Mouse (Mus musculus): Measurements from ENCODE around the gene Nkx2-1. TPM values are rescaled to one million over a fixed set of nuclear protein-coding genes. Genes with fewer than 3 reads are reported as not detected.

Gene Nkx2-1
- polyA plus RNA-seq (2012; rRNA removed): 11.3 and 17.9 TPM in 2 replicates

GRCm38 (mm10) chr12:56536884-56537265 lies at the start of gene Nkx2-1:
Gene Nkx2-1 (minus strand): TSS chr12:56536908.

Other genes starting within 250 kb of the Nkx2-1 start
- gene Mbip, start 191.0 kb downstream of the Nkx2-1 start, polyA plus RNA-seq (2012; rRNA removed): 33.0 and 39.8 TPM in 2 replicates
- gene Nkx2-9, start 76.4 kb upstream of the Nkx2-1 start, polyA plus RNA-seq (2012; rRNA removed): 1.1 and 4.2 TPM in 2 replicates
- gene Pax9, start 154.9 kb upstream of the Nkx2-1 start, polyA plus RNA-seq (2012; rRNA removed): 0.29 and 9.0 TPM in 2 replicates